Mouse (Mus musculus) brain, embryonic 14.5 days (tissue): ENCODE measurements around the gene Fezf1. TPM values are rescaled to one million over a fixed set of nuclear protein-coding genes. Genes with fewer than 3 reads are reported as not detected.

Source experiments
- DNase-seq: peaks from one replicate; pipeline ENCODE4 v3.0.0-alpha.2; 2011; ENCODE audit warnings: low read depth
- CTCF ChIP-seq: fragments of 200-500 bp; IDR thresholded peaks from 2 replicates; pipeline ENCODE4 v1.5.1; 2012; ENCODE audit warnings: inconsistent platforms, mild to moderate bottlenecking, moderate library complexity, borderline replicate concordance; ENCODE audit not compliant: insufficient read depth, insufficient read length; ENCODE audit errors: extremely low read depth
- POLR2A ChIP-seq: fragments of 200-500 bp; IDR thresholded peaks from 2 replicates; pipeline ENCODE4 v1.6.1; 2012; ENCODE audit warnings: mild to moderate bottlenecking, inconsistent platforms, borderline replicate concordance; ENCODE audit not compliant: poor library complexity, insufficient read depth, insufficient read length, severe bottlenecking; ENCODE audit errors: extremely low read depth
- polyA plus RNA-seq: library from polyadenylated mRNA; depleted of rRNA; stranded (reverse); fragments of >200 nt; gene quantifications from 2 replicates; pipeline ENCODE4 v1.2.3, GENCODE M21; 2012

Fezf1 gene
- polyA plus RNA-seq, 1 experiment = 9.9 TPM

DNA sequence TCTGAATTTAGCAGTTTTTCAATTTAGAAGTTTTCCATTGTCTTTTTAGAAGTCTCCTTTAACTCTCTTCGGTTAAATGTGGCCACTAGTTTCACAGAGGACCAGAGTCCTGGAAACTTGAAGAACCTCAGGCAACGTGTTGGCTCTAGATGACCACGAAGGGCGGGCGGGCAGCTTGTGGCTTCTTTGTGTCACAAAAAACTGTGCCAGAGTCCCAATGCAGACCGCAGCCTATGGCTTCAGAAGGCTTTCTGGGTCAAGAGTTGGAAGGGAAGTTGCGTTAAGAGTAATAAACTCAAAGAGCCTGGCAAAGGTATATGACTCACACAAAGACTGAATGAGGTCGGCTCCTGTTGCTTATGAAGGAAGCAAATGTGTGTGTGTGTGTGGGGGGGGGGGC, 7.0 kb upstream of the Fezf1 start:
- TF ChIP-seq POLR2A (no peak), CTCF (no peak)
- DNase-seq = no peak

GRCm38 (mm10) chr6:23254644-23255043, 6.5 kb upstream of the Fezf1 start:
- TF ChIP-seq POLR2A = no peak
- no peak for TF ChIP-seq CTCF
- no peak for DNase-seq

DNA sequence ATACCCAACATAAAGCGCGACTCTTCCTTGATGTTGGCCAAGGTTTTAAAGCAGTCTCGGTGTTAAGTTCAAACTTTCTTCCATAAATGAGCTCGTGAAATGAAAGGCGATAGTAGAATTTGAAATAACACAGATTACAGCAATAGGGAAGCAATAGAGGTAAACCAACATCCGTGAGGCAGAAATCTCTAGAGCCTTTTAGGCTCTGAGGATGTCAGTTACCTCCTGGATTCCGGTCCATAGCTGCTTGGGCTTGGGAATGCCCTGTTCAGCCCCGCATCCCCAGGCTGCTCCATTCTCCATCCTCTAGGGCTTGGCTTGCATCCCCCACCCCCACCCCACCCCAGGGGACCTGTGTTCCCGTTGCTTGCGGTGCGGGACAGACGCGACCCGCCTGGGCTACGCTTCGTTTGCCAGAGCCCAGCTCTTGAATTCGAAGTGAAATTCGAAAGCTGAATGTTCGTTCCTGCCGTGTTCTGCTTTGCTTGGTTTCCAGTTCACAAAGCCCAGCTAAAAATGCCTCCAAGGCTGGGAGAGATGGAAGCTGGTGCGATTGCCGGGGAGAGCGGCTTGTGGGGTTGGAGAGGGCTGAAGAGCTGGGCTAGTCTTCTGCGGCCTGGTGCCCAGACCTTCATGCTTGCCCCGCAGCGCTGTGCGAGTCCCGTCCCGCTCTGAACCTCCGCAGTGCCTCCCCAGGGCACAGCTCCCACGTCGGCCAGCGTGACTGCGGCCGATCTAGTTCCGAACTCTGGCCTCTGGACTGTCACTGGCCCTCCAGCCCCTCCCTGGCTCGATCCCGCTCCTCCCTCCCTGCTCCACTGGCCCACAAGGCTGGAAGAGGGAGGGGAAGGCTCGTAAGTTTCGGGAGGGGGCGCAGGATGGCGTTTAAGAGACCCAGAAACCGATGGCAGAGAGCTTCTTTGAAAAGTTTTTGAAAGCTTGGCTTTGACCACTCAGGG, 5.5 kb upstream of the Fezf1 start:
- peak; percentile 71 for DNase-seq
- no peak for TF ChIP-seq CTCF
- no peak for TF ChIP-seq POLR2A

DNA sequence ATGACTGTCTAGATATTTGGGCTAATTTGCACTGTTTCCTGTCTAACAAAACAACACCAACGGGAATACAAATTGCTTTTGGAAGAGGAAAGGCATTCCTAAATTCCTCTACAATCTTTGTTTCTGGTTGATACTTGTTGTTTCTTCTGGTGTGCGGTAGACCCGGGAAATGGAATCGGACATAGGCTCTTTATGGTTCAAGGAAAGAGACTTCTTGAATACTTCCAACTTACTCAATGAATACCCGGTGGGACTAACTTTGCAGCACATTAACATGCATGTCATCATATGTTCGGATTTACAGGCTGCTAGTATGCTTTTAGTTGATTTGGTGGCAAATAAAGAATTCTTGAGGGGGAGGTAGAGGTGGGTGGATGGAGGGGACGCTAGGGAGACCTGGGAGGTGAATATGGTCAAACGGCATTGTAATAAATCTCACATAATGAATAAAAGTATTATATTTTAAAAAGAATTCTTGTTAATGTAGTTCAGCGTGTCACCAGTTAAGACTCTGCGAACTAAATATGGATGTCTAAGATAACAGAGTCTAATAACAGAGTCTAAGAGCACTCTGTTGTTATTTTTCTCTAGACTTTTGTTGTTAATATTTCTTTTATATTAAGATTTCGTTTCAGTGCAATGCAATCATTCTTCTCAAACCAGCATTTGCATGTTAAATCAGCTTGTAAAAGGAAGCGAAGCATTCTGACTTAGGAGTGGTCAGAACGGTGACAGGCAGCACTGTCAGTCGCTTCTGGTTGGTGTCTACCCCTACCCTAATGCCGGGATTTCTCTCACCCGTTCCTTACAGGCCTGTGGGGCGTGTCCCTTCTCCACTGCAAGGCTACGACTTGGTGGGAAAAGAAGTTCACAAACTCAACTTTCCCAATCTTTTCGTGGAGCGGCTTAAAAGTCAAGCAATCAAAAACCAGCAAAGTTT, 4.3 kb upstream of the Fezf1 start:
- DNase-seq = peak; percentile 64

DNA sequence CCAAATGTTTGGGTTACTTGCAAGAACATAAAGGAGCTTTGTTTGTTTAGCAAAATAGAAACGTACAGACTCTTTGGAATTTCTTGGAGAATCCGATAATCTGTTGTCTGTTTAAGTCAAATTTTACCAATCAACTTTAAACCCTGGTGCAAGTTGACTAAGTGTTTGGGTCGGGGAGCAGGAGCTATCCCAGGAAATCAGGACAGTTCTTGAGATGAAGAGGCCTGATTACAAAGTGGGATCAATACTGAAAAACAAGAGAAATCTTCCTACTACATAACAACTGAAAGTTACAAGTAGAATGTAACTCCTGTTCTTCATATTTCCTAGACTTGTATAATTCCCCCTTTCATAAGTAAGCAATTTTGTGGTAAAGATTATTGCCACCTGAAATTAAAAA, 3.3 kb upstream of the Fezf1 start:
- no peak for TF ChIP-seq CTCF
- no peak for TF ChIP-seq POLR2A
- no peak for DNase-seq

More for the DNA sequence above, 4.3 kb upstream of the Fezf1 start:
- TF ChIP-seq CTCF (no peak), POLR2A (no peak)

DNA sequence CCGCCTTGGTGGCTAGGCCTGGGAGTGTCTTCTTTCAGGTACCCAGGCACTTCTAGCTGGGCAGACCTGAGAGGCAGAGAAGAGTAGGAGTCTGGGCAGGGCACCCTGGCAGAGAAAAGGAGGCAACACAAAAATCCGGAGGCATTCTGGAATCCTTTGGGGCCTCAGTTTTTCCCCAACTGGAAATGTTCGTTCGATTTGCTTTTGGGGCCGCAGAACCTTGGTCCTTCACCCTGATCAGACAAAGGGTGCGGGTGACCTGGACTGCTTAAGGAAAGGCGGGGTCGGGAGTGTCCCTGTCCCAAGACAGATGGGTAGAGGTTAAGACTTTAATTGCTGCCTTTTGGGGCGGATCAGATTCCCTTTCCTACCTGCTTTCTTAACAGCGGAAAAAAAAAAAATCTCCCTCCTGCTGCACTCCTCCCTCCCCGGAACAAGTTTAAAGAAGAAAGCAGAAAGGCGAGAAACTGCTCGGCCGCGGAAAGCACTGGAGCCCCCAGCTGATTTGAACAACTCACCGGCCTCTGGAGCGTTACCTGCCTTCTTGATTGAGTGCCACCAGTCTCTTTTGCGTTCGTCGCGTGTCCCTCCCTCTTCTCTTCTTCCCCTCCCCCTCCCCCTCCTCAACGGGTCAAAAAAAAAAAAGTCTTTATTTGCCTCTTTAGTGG, 2.3 kb upstream of the Fezf1 start:
- no peak for DNase-seq
- TF ChIP-seq POLR2A (no peak), CTCF (no peak)

- DNase-seq = peak; percentile 79
- TF ChIP-seq CTCF (peak; percentile 48; the same call in 1 of the 2 replicates), POLR2A (no peak)
Observed at GRCm38 (mm10) chr6:23249616-23250287, 1.6 kb upstream of the Fezf1 start.

GRCm38 (mm10) chr6:23249053-23249401, 865 bp upstream of the Fezf1 start:
- TF ChIP-seq CTCF (no peak), POLR2A (no peak)
- peak; percentile 58 for DNase-seq

DNA sequence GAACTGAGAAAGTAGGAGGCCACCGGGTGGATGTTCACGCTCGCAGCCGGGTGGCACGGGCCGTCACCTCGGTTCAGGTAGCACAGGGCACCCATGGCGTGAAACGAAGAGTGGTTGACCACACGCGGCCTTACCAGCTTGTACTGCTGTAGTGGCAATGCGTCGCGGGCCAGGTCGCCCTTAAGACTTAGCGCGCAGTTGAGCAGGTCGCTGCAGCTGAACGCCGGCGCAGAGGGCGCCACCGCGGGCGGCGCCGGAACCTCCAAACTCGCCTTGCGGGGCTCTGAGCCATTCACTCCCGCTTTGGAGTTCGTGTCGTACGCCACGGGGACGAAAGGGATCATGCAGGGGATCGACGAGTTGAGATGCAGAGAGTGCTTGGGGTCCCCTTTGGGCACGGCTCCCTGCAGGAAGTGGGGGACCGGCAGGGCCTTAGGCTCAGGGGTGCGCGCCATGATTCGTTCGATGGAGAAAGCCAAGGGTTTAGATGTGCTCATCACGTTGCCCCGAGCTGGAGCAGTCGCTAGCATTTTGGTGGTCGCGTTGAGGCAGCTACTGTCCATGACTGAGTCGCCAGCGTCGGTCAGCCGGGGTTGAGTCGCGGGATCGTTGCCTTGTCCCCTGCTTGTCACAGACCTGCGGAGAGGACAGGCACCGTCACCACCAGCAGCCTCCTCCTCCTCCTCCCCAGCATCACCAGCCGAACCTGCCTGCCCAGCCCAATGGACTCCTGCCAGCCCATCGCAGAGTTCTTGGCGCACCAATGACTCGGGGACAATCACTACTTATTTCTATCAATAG, 450 bp downstream of the Fezf1 start:
- TF ChIP-seq CTCF (no peak), POLR2A (no peak)
- DNase-seq = peak; percentile 65
